Mouse (Mus musculus): ENCODE data around the gene Lhpp. TPM values are rescaled to one million over a fixed set of nuclear protein-coding genes. Genes with fewer than 3 reads are reported as not detected.

Lhpp gene
- polyA plus RNA-seq, 1 experiment from 2014 or later, result 17.4 TPM

GRCm38 (mm10) chr7:132605689-132606088, 4.7 kb upstream of the Lhpp start:
- Histone ChIP-seq H3K27ac (no peak overlapping the region), H3K36me3 (no peaks in the 10 kb centered on the region), H3K9me3 (no peaks in the 10 kb centered on the region), H3K4me1 (peaks cover 8% of the 10 kb centered on the region), H3K4me3 (no peak overlapping the region), H3K27me3 (ENCODE audit: insufficient read depth, poor library complexity, severe bottlenecking) (peaks cover 54% of the 10 kb centered on the region)
- DNase-seq (ENCODE audit: low spot score), result no peak
- WGBS, result 56% methylated on average over 5 of the region's 5 CpGs

DNA sequence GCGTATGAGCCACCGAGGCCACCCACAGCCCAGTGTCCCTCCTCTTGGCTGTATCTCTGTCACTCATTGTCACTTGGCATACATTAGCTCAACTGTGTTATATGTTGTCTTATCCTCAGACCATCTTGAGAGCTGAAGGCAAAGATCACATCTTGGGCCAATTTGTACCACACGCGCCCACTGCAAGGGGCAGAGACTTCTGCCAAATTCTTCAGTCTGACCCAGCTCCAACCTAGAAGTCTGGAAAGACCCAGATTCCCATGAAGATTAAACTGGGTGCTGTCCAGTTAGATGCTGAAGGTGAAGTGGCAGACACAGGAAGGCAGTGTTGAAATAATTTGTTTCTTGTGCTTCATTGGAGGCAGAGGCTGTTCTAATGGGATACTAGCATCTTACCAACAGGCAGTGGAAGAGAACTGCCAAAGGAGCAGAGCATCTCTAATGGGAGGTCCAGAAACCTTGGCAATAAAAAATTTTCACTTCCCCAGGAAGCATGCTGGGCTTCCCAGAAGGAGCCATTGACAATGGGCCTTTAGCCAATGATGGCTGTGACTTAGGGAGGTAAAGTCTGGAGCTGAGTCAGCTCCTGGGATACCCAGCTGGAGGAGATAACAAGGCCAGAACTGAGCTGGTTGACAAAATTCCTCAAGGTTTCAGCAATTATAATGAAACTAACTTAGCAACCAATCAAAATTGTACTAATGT, 2.0 kb upstream of the Lhpp start:
- Histone ChIP-seq H3K4me1 (peaks cover 10% of the 10 kb centered on the region), H3K4me3 (no peak overlapping the region), H3K9me3 (no peaks in the 10 kb centered on the region), H3K27ac (no peak overlapping the region), H3K27me3 (ENCODE audit: insufficient read depth, poor library complexity, severe bottlenecking) (peaks cover 27% of the 10 kb centered on the region), H3K36me3 (no peaks in the 10 kb centered on the region)
- WGBS, result 88% methylated on average over 4 of the region's 4 CpGs
- no peak for DNase-seq (ENCODE audit: low spot score)

GRCm38 (mm10) chr7:132611530-132611929, 1.1 kb downstream of the Lhpp start:
- H3K4me1 ChIP-seq, result peaks cover 19% of the 10 kb centered on the region
- 97% methylated on average over 8 of the region's 8 CpGs for WGBS

GRCm38 (mm10) chr7:132615346-132615745, 4.9 kb downstream of the Lhpp start:
- 16% methylated on average over 3 of the region's 3 CpGs for WGBS
- H3K36me3 ChIP-seq, result no peaks in the 10 kb centered on the region
- peaks cover 27% of the 10 kb centered on the region; the same call in 1 of the 2 replicates for H3K27me3 ChIP-seq (ENCODE audit: insufficient read depth, poor library complexity, severe bottlenecking)
- peaks cover 15% of the 10 kb centered on the region for H3K4me1 ChIP-seq
- no peak for DNase-seq (ENCODE audit: low spot score)
- no peaks in the 10 kb centered on the region for H3K9me3 ChIP-seq
- H3K4me3 ChIP-seq, result no peak overlapping the region
- no peak overlapping the region; the same call in 1 of the 2 replicates for H3K27ac ChIP-seq

More at GRCm38 (mm10) chr7:132611530-132611929, 1.1 kb downstream of the Lhpp start:
- Histone ChIP-seq H3K36me3 (no peaks in the 10 kb centered on the region), H3K4me3 (no peak overlapping the region), H3K27ac (no peak overlapping the region), H3K27me3 (ENCODE audit: insufficient read depth, poor library complexity, severe bottlenecking) (peaks cover 26% of the 10 kb centered on the region), H3K9me3 (no peaks in the 10 kb centered on the region)
- DNase-seq (ENCODE audit: low spot score), result no peak

- Histone ChIP-seq H3K4me3 (no peak overlapping the region), H3K27ac (no peak overlapping the region), H3K36me3 (no peaks in the 10 kb centered on the region), H3K27me3 (ENCODE audit: insufficient read depth, poor library complexity, severe bottlenecking) (peaks cover 27% of the 10 kb centered on the region; the same call in 1 of the 2 replicates), H3K4me1 (peaks cover 10% of the 10 kb centered on the region), H3K9me3 (no peaks in the 10 kb centered on the region)
- WGBS, result 39% methylated on average over 6 of the region's 6 CpGs
- no peak for DNase-seq (ENCODE audit: low spot score)
These were observed 6.0 kb downstream of the Lhpp start for GRCm38 (mm10) chr7:132616391-132616790.

DNA sequence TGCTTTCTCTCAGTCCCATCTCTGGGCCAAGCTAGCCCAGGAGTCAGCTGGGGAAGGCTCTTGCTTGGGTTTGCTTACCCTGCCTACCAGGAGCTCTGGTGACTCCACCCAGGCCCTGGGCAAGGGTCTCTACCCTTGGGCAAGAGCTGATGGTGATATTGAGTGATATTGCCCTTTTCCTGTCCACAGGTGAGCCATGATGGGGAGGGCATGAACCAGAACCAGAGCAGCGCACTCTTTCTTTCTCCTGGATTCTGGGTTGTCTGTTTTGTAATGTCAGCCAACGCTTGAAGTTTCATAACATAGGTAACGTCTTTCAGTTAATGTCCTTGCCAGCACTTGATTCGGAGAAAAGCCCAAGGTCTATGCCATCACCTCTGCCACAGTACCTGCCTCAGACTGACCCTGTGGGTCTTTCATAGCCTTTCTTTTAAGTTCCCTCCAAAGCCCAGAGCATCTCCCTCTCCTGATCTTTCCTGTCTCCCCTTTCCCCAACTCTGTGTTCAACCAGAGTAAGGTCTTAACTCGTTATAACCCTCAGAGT, 6.7 kb downstream of the Lhpp start:
- peaks cover 10% of the 10 kb centered on the region for H3K4me1 ChIP-seq
- no peak overlapping the region for H3K4me3 ChIP-seq
- 84% methylated on average over 5 of the region's 5 CpGs for WGBS
- peaks cover 27% of the 10 kb centered on the region; the same call in 1 of the 2 replicates for H3K27me3 ChIP-seq (ENCODE audit: insufficient read depth, poor library complexity, severe bottlenecking)
- H3K36me3 ChIP-seq, result no peaks in the 10 kb centered on the region
- no peaks in the 10 kb centered on the region for H3K9me3 ChIP-seq
- no peak for DNase-seq (ENCODE audit: low spot score)
- no peak overlapping the region for H3K27ac ChIP-seq

DNA sequence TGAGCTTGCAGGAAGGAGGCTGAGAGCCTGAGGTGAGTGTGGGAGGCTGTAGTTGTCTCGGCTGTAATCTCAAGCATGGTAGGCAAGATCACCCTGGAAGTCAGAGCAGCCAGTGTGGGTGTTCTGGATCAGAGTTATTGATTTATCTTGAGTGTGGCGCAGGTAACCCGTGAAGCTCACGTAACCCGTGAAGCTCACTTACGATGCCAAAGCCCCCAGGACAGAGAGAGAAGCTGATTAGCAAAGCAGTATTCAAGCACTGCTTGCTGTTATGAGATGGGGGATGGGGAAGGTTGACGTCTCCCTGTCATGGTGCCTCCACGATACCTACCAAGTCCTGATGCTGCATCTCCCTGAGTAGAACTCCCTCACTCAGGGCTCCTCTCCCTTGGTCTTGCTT, 9.1 kb downstream of the Lhpp start:
- H3K9me3 ChIP-seq, result no peaks in the 10 kb centered on the region
- peaks cover 27% of the 10 kb centered on the region; the same call in 1 of the 2 replicates for H3K27me3 ChIP-seq (ENCODE audit: insufficient read depth, poor library complexity, severe bottlenecking)
- H3K4me3 ChIP-seq, result no peak overlapping the region
- no peaks in the 10 kb centered on the region for H3K36me3 ChIP-seq
- no peak for DNase-seq (ENCODE audit: low spot score)
- H3K4me1 ChIP-seq, result peaks cover 14% of the 10 kb centered on the region
- WGBS, result 88% methylated on average over 8 of the region's 8 CpGs
- no peak overlapping the region for H3K27ac ChIP-seq

- no peak for DNase-seq (ENCODE audit: low spot score)
- Histone ChIP-seq H3K4me1 (peaks cover 8% of the 10 kb centered on the region), H3K27me3 (ENCODE audit: insufficient read depth, poor library complexity, severe bottlenecking) (peaks cover 23% of the 10 kb centered on the region; the same call in 1 of the 2 replicates), H3K36me3 (no peaks in the 10 kb centered on the region), H3K4me3 (no peak overlapping the region), H3K27ac (no peak overlapping the region), H3K9me3 (no peaks in the 10 kb centered on the region)
- WGBS, result 86% methylated on average over 15 of the region's 15 CpGs
These were observed 9.8 kb downstream of the Lhpp start for GRCm38 (mm10) chr7:132619975-132620918.

- Histone ChIP-seq H3K27me3 (ENCODE audit: insufficient read depth, poor library complexity, severe bottlenecking) (no peaks in the 10 kb centered on the region), H3K27ac (no peak overlapping the region), H3K9me3 (no peaks in the 10 kb centered on the region), H3K36me3 (no peaks in the 10 kb centered on the region), H3K4me3 (no peak overlapping the region), H3K4me1 (peaks cover 4% of the 10 kb centered on the region; the same call in 1 of the 2 replicates)
- DNase-seq (ENCODE audit: low spot score), result no peak
- WGBS, result 82% methylated on average over 10 of the region's 10 CpGs
These were observed 13.7 kb downstream of the Lhpp start for GRCm38 (mm10) chr7:132624161-132624560.

DNA sequence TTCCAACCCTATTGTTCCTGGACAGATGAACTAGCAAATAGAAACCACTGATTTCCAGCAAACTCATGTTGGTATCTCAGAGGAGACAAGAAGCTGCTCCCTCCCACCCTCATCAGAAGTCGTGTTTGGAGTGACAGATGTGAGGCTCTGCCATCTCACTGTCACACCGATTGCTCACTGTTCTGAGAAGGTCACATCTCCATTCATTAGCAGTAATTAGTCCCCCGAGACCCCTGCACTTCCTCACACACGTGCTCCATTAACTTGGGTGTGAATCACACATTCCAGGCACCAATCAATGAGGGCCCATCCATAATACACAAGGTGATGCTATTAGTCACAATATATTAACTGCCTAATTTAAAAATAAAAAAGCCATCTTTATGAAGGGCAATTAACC, 15.7 kb downstream of the Lhpp start:
- DNase-seq (ENCODE audit: low spot score), result no peak
- H3K27ac ChIP-seq, result no peak overlapping the region
- H3K36me3 ChIP-seq, result no peaks in the 10 kb centered on the region
- 55% methylated on average over 4 of the region's 4 CpGs for WGBS
- H3K4me1 ChIP-seq, result peaks cover 4% of the 10 kb centered on the region; the same call in 1 of the 2 replicates
- no peaks in the 10 kb centered on the region for H3K9me3 ChIP-seq
- no peak overlapping the region for H3K4me3 ChIP-seq
- 0 out of 2 replicates have a peak, but pooled peaks cover 5% of the 10 kb centered on the region for H3K27me3 ChIP-seq (ENCODE audit: insufficient read depth, poor library complexity, severe bottlenecking)

DNA sequence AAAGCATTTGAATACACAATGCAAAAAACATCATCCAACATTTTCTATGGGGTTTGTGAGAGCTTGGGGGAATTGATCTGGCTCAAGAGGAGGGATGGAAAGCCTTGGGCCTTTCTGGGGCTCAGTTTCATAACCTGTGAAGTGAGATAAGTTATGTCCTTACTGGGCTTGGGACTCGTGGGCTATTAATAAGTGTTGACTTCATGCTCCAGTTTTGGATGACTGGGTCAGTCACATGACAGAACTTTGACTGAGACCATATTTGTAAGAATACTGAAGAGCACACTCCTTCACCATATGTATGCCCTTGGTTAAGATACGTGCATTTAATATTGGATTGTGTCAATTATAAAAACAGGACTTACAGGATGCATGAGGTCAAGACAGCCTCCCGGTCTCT, 17.0 kb downstream of the Lhpp start:
- no peak for DNase-seq (ENCODE audit: low spot score)
- H3K27ac ChIP-seq, result peak overlapping the region; percentile 57; the same call in 1 of the 2 replicates
- peaks cover 4% of the 10 kb centered on the region; the same call in 1 of the 2 replicates for H3K4me1 ChIP-seq
- no peak overlapping the region for H3K4me3 ChIP-seq
- no peaks in the 10 kb centered on the region for H3K36me3 ChIP-seq
- no peaks in the 10 kb centered on the region for H3K9me3 ChIP-seq
- WGBS, result 70% methylated on average over 3 of the region's 3 CpGs
- H3K27me3 ChIP-seq (ENCODE audit: insufficient read depth, poor library complexity, severe bottlenecking), result 0 out of 2 replicates have a peak, but pooled peaks cover 5% of the 10 kb centered on the region

- no peak overlapping the region for H3K4me3 ChIP-seq
- H3K27me3 ChIP-seq (ENCODE audit: insufficient read depth, poor library complexity, severe bottlenecking), result peaks cover 9% of the 10 kb centered on the region; the same call in 1 of the 2 replicates
- H3K9me3 ChIP-seq, result no peaks in the 10 kb centered on the region
- no peak overlapping the region for H3K27ac ChIP-seq
- DNase-seq (ENCODE audit: low spot score), result no peak
- H3K4me1 ChIP-seq, result no peaks in the 10 kb centered on the region; the same call in 1 of the 2 replicates
- 83% methylated on average over 11 of the region's 11 CpGs for WGBS
- H3K36me3 ChIP-seq, result no peaks in the 10 kb centered on the region
These were observed 20.9 kb downstream of the Lhpp start for GRCm38 (mm10) chr7:132631313-132631712.
